Mouse (Mus musculus): ENCODE measurements around the gene Nab2. TPM values are rescaled to one million over a fixed set of nuclear protein-coding genes. Genes with fewer than 3 reads are reported as not detected.
A peak's percentile ranks its signal among the peaks of the same experiment; 100 is the strongest.

The Nab2 gene
- polyA plus RNA-seq, 1 experiment from 2014 or later, result 9.3 TPM

DNA sequence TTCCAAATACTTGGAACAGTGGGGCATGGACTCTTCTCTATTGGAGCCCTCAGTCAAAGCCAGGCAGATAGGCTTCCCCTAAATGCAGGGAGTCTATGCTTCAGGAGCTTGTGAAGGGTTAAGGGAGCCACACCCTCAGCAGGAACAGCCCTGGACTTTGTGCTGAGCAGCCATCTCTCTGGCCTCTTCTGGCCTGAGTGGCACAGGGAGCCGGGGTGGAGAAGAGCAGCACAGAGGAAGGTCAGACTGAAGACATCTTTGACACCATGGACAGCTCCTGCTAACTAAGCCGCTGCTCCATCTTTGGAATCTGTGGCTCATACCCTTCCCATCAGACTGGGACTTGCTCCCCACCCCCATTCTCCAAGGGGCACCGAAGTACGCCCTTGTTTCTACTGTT is 34.9 kb upstream of the Nab2 start:
- no peak overlapping the region for H3K4me2 ChIP-seq (ENCODE audit: low read depth, low read length)
- no peaks in the 10 kb centered on the region for H3K27me3 ChIP-seq (ENCODE audit: control insufficient read depth, insufficient read depth, low read length)
- H3K9ac ChIP-seq (replicated peaks; ENCODE audit: low read length), result no peak overlapping the region
- WGBS, result 36% methylated on average over 4 of the region's 4 CpGs
- H3K4me1 ChIP-seq (ENCODE audit: control insufficient read depth, insufficient read depth, low read length), result no peaks in the 10 kb centered on the region
- H3K36me3 ChIP-seq (replicated peaks; ENCODE audit: control insufficient read depth, insufficient read depth, low read depth, low read length), result no peaks in the 10 kb centered on the region
- DNase-seq (ENCODE audit: low spot score) (peak; percentile 44), ATAC-seq (replicated peaks; ENCODE audit: insufficient number of reproducible peaks, low FRiP score, low TSS enrichment, low read depth) (no peak)
- no peaks in the 10 kb centered on the region for H3K9me3 ChIP-seq (replicated peaks; ENCODE audit: control insufficient read depth, low read length)
- no peak overlapping the region for H3K27ac ChIP-seq (replicated peaks; ENCODE audit: low read depth, low read length)
- H3K4me3 ChIP-seq (ENCODE audit: low read depth, low read length), result no peak overlapping the region

DNA sequence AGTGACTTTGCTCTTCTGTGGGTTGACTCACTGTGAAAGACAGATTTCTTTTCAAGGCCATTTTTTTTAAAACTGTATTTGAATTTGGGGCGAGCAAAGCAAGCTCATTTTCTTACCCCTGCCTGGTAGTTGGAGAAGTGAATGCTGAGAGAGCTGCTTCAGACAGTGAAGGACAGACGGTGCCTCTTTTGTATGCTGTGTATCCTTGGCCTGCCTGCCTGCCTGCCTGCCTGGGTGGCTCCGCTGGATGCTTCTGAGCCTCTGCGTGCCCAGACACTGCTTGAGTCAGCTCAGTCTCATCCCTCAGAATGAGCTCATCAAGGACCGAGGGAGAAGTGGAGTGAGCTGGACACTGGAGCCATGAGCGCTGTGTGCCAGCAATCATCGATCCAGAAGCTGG is 30.6 kb upstream of the Nab2 start:
- Histone ChIP-seq H3K27me3 (ENCODE audit: control insufficient read depth, insufficient read depth, low read length) (no peaks in the 10 kb centered on the region), H3K27ac (replicated peaks; ENCODE audit: low read depth, low read length) (no peak overlapping the region), H3K4me2 (ENCODE audit: low read depth, low read length) (no peak overlapping the region), H3K36me3 (replicated peaks; ENCODE audit: control insufficient read depth, insufficient read depth, low read depth, low read length) (no peaks in the 10 kb centered on the region), H3K9me3 (replicated peaks; ENCODE audit: control insufficient read depth, low read length) (no peaks in the 10 kb centered on the region), H3K4me1 (ENCODE audit: control insufficient read depth, insufficient read depth, low read length) (no peaks in the 10 kb centered on the region), H3K9ac (replicated peaks; ENCODE audit: low read length) (no peak overlapping the region), H3K4me3 (ENCODE audit: low read depth, low read length) (no peak overlapping the region)
- DNase-seq (ENCODE audit: low spot score) (no peak), ATAC-seq (replicated peaks; ENCODE audit: insufficient number of reproducible peaks, low FRiP score, low TSS enrichment, low read depth) (no peak)
- WGBS, result 89% methylated on average over 7 of the region's 7 CpGs

DNA sequence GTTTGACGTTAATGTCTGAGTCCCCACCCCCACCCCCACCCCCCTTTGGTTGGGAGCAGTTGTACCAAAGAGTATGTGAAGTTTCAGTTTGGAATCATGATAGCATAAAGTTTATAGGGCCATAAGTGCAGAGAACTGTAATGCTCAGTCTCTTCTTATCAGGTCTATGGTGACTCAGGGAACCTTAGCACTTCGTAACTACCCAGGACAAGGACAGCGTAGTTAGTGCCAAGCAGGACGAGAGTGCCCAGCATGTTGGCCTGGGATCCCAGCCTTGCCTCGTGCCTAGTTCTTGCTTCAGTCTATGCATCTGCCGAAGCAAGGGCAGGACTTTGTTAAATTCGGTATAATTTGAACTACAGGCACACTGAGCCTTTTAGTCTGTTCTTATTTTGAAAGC is 27.4 kb upstream of the Nab2 start:
- Histone ChIP-seq H3K4me2 (ENCODE audit: low read depth, low read length) (no peak overlapping the region), H3K4me3 (ENCODE audit: low read depth, low read length) (no peak overlapping the region), H3K36me3 (replicated peaks; ENCODE audit: control insufficient read depth, insufficient read depth, low read depth, low read length) (peaks cover 2% of the 10 kb centered on the region; the same call in 1 of the 2 replicates), H3K9me3 (replicated peaks; ENCODE audit: control insufficient read depth, low read length) (no peaks in the 10 kb centered on the region), H3K27ac (replicated peaks; ENCODE audit: low read depth, low read length) (no peak overlapping the region), H3K27me3 (ENCODE audit: control insufficient read depth, insufficient read depth, low read length) (no peaks in the 10 kb centered on the region), H3K9ac (replicated peaks; ENCODE audit: low read length) (no peak overlapping the region), H3K4me1 (ENCODE audit: control insufficient read depth, insufficient read depth, low read length) (no peaks in the 10 kb centered on the region; the same call in 1 of the 2 replicates)
- 96% methylated on average over 7 of the region's 7 CpGs for WGBS
- no peak for DNase-seq (ENCODE audit: low spot score)
- ATAC-seq (replicated peaks; ENCODE audit: insufficient number of reproducible peaks, low FRiP score, low TSS enrichment, low read depth), result no peak

DNA sequence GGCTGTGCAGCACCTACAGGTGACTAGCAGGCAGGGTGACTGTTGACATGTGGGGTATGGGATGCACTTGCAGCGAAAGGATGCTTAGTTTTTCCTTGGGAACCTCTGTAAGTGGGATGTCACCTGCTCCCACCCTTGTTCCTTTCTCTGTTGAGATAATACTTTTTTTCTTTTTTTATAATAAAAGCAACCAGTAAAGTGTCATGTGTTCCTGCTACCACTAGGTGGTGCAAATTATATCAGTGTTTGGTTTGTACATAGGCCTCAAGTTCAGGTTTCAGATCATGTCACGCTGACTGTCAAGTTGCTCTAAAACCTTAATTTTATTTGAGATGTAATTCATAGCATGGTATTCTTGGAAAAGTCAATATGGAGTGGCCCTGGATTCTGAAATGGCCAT is 26.3 kb upstream of the Nab2 start:
- no peak overlapping the region for H3K9ac ChIP-seq (replicated peaks; ENCODE audit: low read length)
- 57% methylated on average over 2 of the region's 2 CpGs for WGBS
- no peak overlapping the region for H3K4me2 ChIP-seq (ENCODE audit: low read depth, low read length)
- H3K27ac ChIP-seq (replicated peaks; ENCODE audit: low read depth, low read length), result no peak overlapping the region
- H3K27me3 ChIP-seq (ENCODE audit: control insufficient read depth, insufficient read depth, low read length), result no peaks in the 10 kb centered on the region
- ATAC-seq (replicated peaks; ENCODE audit: insufficient number of reproducible peaks, low FRiP score, low TSS enrichment, low read depth) (no peak; the same call in 1 of the 2 replicates), DNase-seq (ENCODE audit: low spot score) (peak; percentile 57)
- H3K9me3 ChIP-seq (replicated peaks; ENCODE audit: control insufficient read depth, low read length), result no peaks in the 10 kb centered on the region
- H3K4me3 ChIP-seq (ENCODE audit: low read depth, low read length), result no peak overlapping the region
- no peaks in the 10 kb centered on the region; the same call in 1 of the 2 replicates for H3K4me1 ChIP-seq (ENCODE audit: control insufficient read depth, insufficient read depth, low read length)
- H3K36me3 ChIP-seq (replicated peaks; ENCODE audit: control insufficient read depth, insufficient read depth, low read depth, low read length), result peaks cover 2% of the 10 kb centered on the region; the same call in 1 of the 2 replicates

DNA sequence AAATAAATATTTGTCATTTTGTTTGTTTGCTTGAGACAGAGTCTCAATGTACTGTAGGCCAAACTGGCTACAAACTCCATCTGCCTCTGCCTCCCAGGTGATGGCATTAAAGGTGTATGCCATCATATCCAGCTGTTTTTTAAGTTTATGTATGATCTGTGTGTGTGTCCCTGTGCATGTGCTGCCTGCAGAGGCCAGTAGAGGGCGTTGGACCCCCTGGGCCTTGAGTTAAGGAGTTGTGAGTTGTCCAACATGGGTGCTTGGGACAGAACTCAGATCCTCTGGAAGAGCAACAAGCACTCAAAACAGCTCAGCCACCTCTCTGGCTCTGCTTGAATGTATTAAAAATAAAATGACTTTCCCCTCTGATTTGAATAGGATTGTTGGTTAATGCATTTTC is 22.7 kb upstream of the Nab2 start:
- no peak overlapping the region for H3K4me2 ChIP-seq (ENCODE audit: low read depth, low read length)
- H3K9ac ChIP-seq (replicated peaks; ENCODE audit: low read length), result no peak overlapping the region
- WGBS, result 28% methylated on average over 1 of the region's 1 CpGs
- H3K36me3 ChIP-seq (replicated peaks; ENCODE audit: control insufficient read depth, insufficient read depth, low read depth, low read length), result peaks cover 2% of the 10 kb centered on the region
- no peak for DNase-seq (ENCODE audit: low spot score)
- H3K27me3 ChIP-seq (ENCODE audit: control insufficient read depth, insufficient read depth, low read length), result no peaks in the 10 kb centered on the region
- no peak for ATAC-seq (replicated peaks; ENCODE audit: insufficient number of reproducible peaks, low FRiP score, low TSS enrichment, low read depth)
- H3K4me3 ChIP-seq (ENCODE audit: low read depth, low read length), result no peak overlapping the region
- no peaks in the 10 kb centered on the region for H3K9me3 ChIP-seq (replicated peaks; ENCODE audit: control insufficient read depth, low read length)
- H3K4me1 ChIP-seq (ENCODE audit: control insufficient read depth, insufficient read depth, low read length), result no peaks in the 10 kb centered on the region; the same call in 1 of the 2 replicates
- H3K27ac ChIP-seq (replicated peaks; ENCODE audit: low read depth, low read length), result no peak overlapping the region

DNA sequence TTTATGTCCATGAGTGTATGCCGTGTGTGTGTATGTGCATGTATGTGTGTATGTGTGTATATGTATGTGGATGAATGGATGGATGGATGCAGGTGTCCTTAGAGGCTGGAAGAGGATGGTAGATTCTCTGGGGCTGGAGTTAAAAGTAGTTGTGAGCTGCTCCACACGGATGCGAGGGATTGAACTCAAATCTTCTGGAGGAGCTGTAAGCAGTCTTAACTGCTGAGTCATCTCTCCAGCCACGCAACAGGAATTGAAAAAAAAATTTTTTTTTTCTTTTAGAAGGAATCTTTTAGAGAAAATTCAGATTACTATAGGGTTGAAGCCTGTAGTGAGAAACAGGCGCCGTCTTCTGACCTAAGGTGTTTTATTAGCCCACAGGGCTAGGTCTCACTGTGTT is 14.5 kb upstream of the Nab2 start:
- no peaks in the 10 kb centered on the region for H3K27me3 ChIP-seq (ENCODE audit: control insufficient read depth, insufficient read depth, low read length)
- WGBS, result 90% methylated on average over 6 of the region's 6 CpGs
- H3K4me3 ChIP-seq (ENCODE audit: low read depth, low read length), result no peak overlapping the region
- no peaks in the 10 kb centered on the region for H3K36me3 ChIP-seq (replicated peaks; ENCODE audit: control insufficient read depth, insufficient read depth, low read depth, low read length)
- H3K9ac ChIP-seq (replicated peaks; ENCODE audit: low read length), result no peak overlapping the region
- DNase-seq (ENCODE audit: low spot score) (no peak), ATAC-seq (replicated peaks; ENCODE audit: insufficient number of reproducible peaks, low FRiP score, low TSS enrichment, low read depth) (no peak)
- no peaks in the 10 kb centered on the region for H3K9me3 ChIP-seq (replicated peaks; ENCODE audit: control insufficient read depth, low read length)
- no peaks in the 10 kb centered on the region for H3K4me1 ChIP-seq (ENCODE audit: control insufficient read depth, insufficient read depth, low read length)
- H3K27ac ChIP-seq (replicated peaks; ENCODE audit: low read depth, low read length), result no peak overlapping the region
- H3K4me2 ChIP-seq (ENCODE audit: low read depth, low read length), result no peak overlapping the region

DNA sequence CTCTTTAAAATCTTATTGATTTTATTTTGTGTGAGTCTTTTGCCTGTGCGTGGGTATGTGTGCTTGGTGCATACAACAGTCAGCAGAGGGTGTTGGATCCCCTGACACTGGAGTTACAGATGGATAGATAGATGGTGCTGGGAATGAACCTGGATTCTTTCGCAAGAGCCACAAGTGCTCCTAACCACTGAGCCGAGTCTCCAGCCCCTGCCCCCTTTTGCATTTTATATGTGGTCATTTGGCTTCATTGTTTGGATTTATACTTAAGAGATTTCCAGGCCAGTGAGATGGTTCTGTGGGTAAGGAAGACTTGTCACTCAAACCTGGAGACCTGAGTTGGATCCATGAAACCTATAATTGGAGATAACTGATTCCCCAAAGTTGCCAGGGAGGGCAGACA is 11.5 kb upstream of the Nab2 start:
- DNase-seq (ENCODE audit: low spot score) (no peak), ATAC-seq (replicated peaks; ENCODE audit: insufficient number of reproducible peaks, low FRiP score, low TSS enrichment, low read depth) (no peak)
- no peaks in the 10 kb centered on the region for H3K9me3 ChIP-seq (replicated peaks; ENCODE audit: control insufficient read depth, low read length)
- no peaks in the 10 kb centered on the region for H3K36me3 ChIP-seq (replicated peaks; ENCODE audit: control insufficient read depth, insufficient read depth, low read depth, low read length)
- H3K27me3 ChIP-seq (ENCODE audit: control insufficient read depth, insufficient read depth, low read length), result no peaks in the 10 kb centered on the region
- H3K4me1 ChIP-seq (ENCODE audit: control insufficient read depth, insufficient read depth, low read length), result no peaks in the 10 kb centered on the region
- no peak overlapping the region for H3K9ac ChIP-seq (replicated peaks; ENCODE audit: low read length)
- no peak overlapping the region for H3K4me2 ChIP-seq (ENCODE audit: low read depth, low read length)
- H3K4me3 ChIP-seq (ENCODE audit: low read depth, low read length), result no peak overlapping the region
- 88% methylated on average over 3 of the region's 3 CpGs for WGBS
- H3K27ac ChIP-seq (replicated peaks; ENCODE audit: low read depth, low read length), result no peak overlapping the region

DNA sequence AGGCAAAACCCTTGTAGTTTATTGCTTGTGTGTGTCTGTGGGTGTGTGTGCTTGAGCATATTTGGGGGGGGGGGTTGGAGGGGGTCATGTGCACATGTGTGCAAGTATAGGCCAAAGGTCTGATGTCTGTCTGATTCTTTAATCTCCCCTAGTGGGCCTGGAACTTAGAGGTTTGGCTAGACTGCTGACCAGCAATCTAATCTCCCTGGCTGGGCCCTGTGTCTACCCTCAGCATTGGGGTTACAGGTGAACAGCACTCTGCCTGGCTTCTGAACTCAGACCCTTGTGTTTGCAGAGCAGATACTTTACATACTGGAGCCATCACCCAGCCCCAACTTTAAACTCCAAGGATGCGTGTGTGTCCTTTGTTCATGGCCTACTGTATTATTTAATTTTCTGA is 10.8 kb upstream of the Nab2 start:
- no peak overlapping the region for H3K27ac ChIP-seq (replicated peaks; ENCODE audit: low read depth, low read length)
- H3K9ac ChIP-seq (replicated peaks; ENCODE audit: low read length), result no peak overlapping the region
- no peaks in the 10 kb centered on the region for H3K9me3 ChIP-seq (replicated peaks; ENCODE audit: control insufficient read depth, low read length)
- no peaks in the 10 kb centered on the region for H3K4me1 ChIP-seq (ENCODE audit: control insufficient read depth, insufficient read depth, low read length)
- 94% methylated on average over 1 of the region's 1 CpGs for WGBS
- ATAC-seq (replicated peaks; ENCODE audit: insufficient number of reproducible peaks, low FRiP score, low TSS enrichment, low read depth) (no peak), DNase-seq (ENCODE audit: low spot score) (no peak)
- no peak overlapping the region for H3K4me2 ChIP-seq (ENCODE audit: low read depth, low read length)
- no peaks in the 10 kb centered on the region for H3K36me3 ChIP-seq (replicated peaks; ENCODE audit: control insufficient read depth, insufficient read depth, low read depth, low read length)
- H3K27me3 ChIP-seq (ENCODE audit: control insufficient read depth, insufficient read depth, low read length), result no peaks in the 10 kb centered on the region
- H3K4me3 ChIP-seq (ENCODE audit: low read depth, low read length), result no peak overlapping the region

Data from embryonic facial prominence, embryonic 11.5 days (tissue).